Mouse (Mus musculus): ENCODE results near the gene Slc23a4. TPM values are rescaled to one million over a fixed set of nuclear protein-coding genes. Genes with fewer than 3 reads are reported as not detected.

Gene Slc23a4
- polyA plus RNA-seq, 1 experiment from 2014 or later: 3.4 TPM

DNA sequence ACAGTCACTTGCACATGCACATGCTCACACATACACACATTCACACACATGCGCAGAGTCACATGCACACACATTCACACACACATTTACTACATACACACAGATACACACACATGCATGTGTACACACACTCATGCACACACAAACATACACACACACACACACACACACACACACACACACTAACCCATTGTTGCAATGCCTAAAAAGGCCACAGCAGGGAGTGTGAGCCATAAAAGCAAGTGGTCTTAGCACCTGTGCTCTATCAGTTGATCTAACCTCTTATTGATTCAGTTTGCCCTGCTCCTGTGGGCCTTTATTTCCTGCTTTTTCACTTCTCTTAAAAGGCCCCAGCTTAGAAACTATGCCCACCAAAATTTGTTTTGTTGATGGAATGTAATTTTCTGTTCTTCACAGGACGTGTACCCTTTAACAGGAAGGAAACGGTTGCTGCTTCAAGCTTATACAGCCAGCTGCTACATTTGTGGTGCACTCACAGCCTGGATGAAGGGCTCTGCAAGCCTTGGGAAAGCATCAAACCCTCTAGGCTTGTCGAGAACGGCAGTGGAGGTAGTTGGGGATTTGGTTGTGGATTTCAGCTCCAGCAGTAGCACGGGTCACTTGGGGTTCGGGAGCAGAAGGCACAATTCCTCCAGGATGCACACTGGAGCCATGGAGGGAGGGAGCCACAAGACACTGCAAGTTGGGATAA lies 36.1 kb downstream of the Slc23a4 start:
- no peak overlapping the region for H3K27ac ChIP-seq (ENCODE audit: low read length)
- H3K4me2 ChIP-seq (replicated peaks; ENCODE audit: low read depth, low read length): no peak overlapping the region
- H3K9ac ChIP-seq (replicated peaks; ENCODE audit: low read depth, low read length): no peak overlapping the region
- no peaks in the 10 kb centered on the region for H3K4me1 ChIP-seq (ENCODE audit: control insufficient read depth, insufficient read depth, low read length)
- H3K36me3 ChIP-seq (ENCODE audit: control insufficient read depth, insufficient read depth, low read length): no peaks in the 10 kb centered on the region
- H3K27me3 ChIP-seq (ENCODE audit: control insufficient read depth, insufficient read depth, low read length): no peaks in the 10 kb centered on the region
- WGBS: 57% methylated on average over 7 of the region's 7 CpGs
- ATAC-seq (ENCODE audit: insufficient number of reproducible peaks, insufficient read depth, low FRiP score, low read depth): no peak
- H3K9me3 ChIP-seq (ENCODE audit: control insufficient read depth, low read depth, low read length): no peaks in the 10 kb centered on the region
- no peak overlapping the region for H3K4me3 ChIP-seq (ENCODE audit: low read depth, low read length)

- H3K4me3 ChIP-seq (ENCODE audit: low read depth, low read length): no peak overlapping the region
- H3K9me3 ChIP-seq (ENCODE audit: control insufficient read depth, low read depth, low read length): no peaks in the 10 kb centered on the region
- no peak overlapping the region for H3K9ac ChIP-seq (replicated peaks; ENCODE audit: low read depth, low read length)
- WGBS: 84% methylated on average over 7 of the region's 7 CpGs
- no peak for ATAC-seq (ENCODE audit: insufficient number of reproducible peaks, insufficient read depth, low FRiP score, low read depth)
- no peaks in the 10 kb centered on the region for H3K27me3 ChIP-seq (ENCODE audit: control insufficient read depth, insufficient read depth, low read length)
- no peaks in the 10 kb centered on the region for H3K4me1 ChIP-seq (ENCODE audit: control insufficient read depth, insufficient read depth, low read length)
- no peak overlapping the region for H3K4me2 ChIP-seq (replicated peaks; ENCODE audit: low read depth, low read length)
- no peaks in the 10 kb centered on the region for H3K36me3 ChIP-seq (ENCODE audit: control insufficient read depth, insufficient read depth, low read length)
- no peak overlapping the region for H3K27ac ChIP-seq (ENCODE audit: low read length)
Measured at GRCm38 (mm10) chr6:34951518-34951917, 36.7 kb downstream of the Slc23a4 start.

- ATAC-seq (ENCODE audit: insufficient number of reproducible peaks, insufficient read depth, low FRiP score, low read depth): no peak
- H3K4me2 ChIP-seq (replicated peaks; ENCODE audit: low read depth, low read length): peak overlapping the region; percentile 29
- no peak overlapping the region for H3K4me3 ChIP-seq (ENCODE audit: low read depth, low read length)
- H3K9ac ChIP-seq (replicated peaks; ENCODE audit: low read depth, low read length): no peak overlapping the region
- no peaks in the 10 kb centered on the region for H3K36me3 ChIP-seq (ENCODE audit: control insufficient read depth, insufficient read depth, low read length)
- H3K27ac ChIP-seq (ENCODE audit: low read length): no peak overlapping the region
- 21% methylated on average over 11 of the region's 11 CpGs for WGBS
- no peaks in the 10 kb centered on the region for H3K27me3 ChIP-seq (ENCODE audit: control insufficient read depth, insufficient read depth, low read length)
- H3K4me1 ChIP-seq (ENCODE audit: control insufficient read depth, insufficient read depth, low read length): no peaks in the 10 kb centered on the region
- H3K9me3 ChIP-seq (ENCODE audit: control insufficient read depth, low read depth, low read length): no peaks in the 10 kb centered on the region
Measured at GRCm38 (mm10) chr6:34948461-34948860, 39.7 kb downstream of the Slc23a4 start.

DNA sequence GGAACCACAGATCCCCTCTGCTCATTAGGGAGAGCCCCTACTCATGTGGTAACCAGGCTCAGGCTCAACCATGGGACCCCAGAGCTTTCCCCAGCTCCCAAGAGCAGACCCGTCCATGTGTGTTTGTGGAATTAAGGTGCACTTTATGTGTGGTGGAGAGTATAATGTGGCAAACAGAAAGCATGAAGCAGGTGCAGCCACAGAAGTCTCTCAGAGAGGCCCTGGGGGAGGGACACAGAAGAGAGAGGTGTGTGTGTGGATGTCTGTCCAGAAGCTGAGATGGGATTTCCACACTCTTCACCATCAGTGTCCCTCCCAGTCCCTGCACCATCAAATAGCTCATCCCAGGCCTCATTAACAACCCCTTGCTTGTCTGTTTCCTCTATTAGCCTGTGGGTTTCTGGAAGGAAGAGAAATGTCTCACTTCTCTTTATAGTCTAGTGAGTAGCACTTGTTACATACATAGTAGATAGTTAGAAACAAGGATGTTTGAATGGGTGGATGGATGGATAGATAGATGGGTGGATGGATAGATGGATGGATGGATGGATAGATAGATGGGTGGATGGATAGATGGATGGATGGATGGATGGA lies 41.6 kb downstream of the Slc23a4 start:
- no peak for ATAC-seq (ENCODE audit: insufficient number of reproducible peaks, insufficient read depth, low FRiP score, low read depth)
- no peak overlapping the region for H3K4me2 ChIP-seq (replicated peaks; ENCODE audit: low read depth, low read length)
- no peak overlapping the region for H3K9ac ChIP-seq (replicated peaks; ENCODE audit: low read depth, low read length)
- no peak overlapping the region for H3K27ac ChIP-seq (ENCODE audit: low read length)
- H3K27me3 ChIP-seq (ENCODE audit: control insufficient read depth, insufficient read depth, low read length): no peaks in the 10 kb centered on the region
- H3K4me3 ChIP-seq (ENCODE audit: low read depth, low read length): no peak overlapping the region
- H3K4me1 ChIP-seq (ENCODE audit: control insufficient read depth, insufficient read depth, low read length): no peaks in the 10 kb centered on the region
- H3K36me3 ChIP-seq (ENCODE audit: control insufficient read depth, insufficient read depth, low read length): no peaks in the 10 kb centered on the region
- no peaks in the 10 kb centered on the region for H3K9me3 ChIP-seq (ENCODE audit: control insufficient read depth, low read depth, low read length)
- 85% methylated on average over 1 of the region's 1 CpGs for WGBS

- 72% methylated on average over 5 of the region's 5 CpGs for WGBS
Measured at GRCm38 (mm10) chr6:34943499-34943898, 44.7 kb downstream of the Slc23a4 start.

DNA sequence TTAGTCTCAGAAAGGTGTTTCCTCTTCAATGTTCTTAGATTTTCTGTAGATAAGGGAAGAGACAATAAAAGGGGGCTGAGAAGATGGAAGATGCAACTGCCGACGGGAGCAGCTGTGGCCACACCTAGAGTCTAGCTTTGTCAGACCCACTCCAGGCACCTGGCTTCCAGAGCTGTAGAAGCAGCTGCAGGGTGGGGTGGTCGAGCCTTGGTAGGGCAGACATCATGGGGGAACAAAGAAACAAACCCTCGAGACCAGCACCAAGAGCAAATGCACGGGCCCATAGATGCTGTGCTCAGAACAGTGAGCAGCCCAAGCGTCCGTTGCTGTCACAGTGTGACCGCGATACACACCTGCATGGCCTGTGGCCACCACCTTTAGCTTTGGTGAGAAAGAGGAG lies 45.8 kb downstream of the Slc23a4 start:
- ATAC-seq (ENCODE audit: insufficient number of reproducible peaks, insufficient read depth, low FRiP score, low read depth): no peak
- Histone ChIP-seq H3K9me3 (ENCODE audit: control insufficient read depth, low read depth, low read length) (no peaks in the 10 kb centered on the region), H3K9ac (replicated peaks; ENCODE audit: low read depth, low read length) (no peak overlapping the region), H3K27ac (ENCODE audit: low read length) (no peak overlapping the region), H3K4me1 (ENCODE audit: control insufficient read depth, insufficient read depth, low read length) (no peaks in the 10 kb centered on the region), H3K27me3 (ENCODE audit: control insufficient read depth, insufficient read depth, low read length) (no peaks in the 10 kb centered on the region), H3K4me3 (ENCODE audit: low read depth, low read length) (no peak overlapping the region), H3K36me3 (ENCODE audit: control insufficient read depth, insufficient read depth, low read length) (no peaks in the 10 kb centered on the region), H3K4me2 (replicated peaks; ENCODE audit: low read depth, low read length) (no peak overlapping the region)
- 88% methylated on average over 9 of the region's 9 CpGs for WGBS

More at GRCm38 (mm10) chr6:34943499-34943898, 44.7 kb downstream of the Slc23a4 start:
- no peak overlapping the region for H3K4me3 ChIP-seq (ENCODE audit: low read depth, low read length)
- no peak for ATAC-seq (ENCODE audit: insufficient number of reproducible peaks, insufficient read depth, low FRiP score, low read depth)
- no peaks in the 10 kb centered on the region for H3K9me3 ChIP-seq (ENCODE audit: control insufficient read depth, low read depth, low read length)
- H3K36me3 ChIP-seq (ENCODE audit: control insufficient read depth, insufficient read depth, low read length): no peaks in the 10 kb centered on the region
- no peaks in the 10 kb centered on the region for H3K27me3 ChIP-seq (ENCODE audit: control insufficient read depth, insufficient read depth, low read length)
- no peaks in the 10 kb centered on the region for H3K4me1 ChIP-seq (ENCODE audit: control insufficient read depth, insufficient read depth, low read length)
- H3K27ac ChIP-seq (ENCODE audit: low read length): no peak overlapping the region
- H3K4me2 ChIP-seq (replicated peaks; ENCODE audit: low read depth, low read length): no peak overlapping the region
- no peak overlapping the region for H3K9ac ChIP-seq (replicated peaks; ENCODE audit: low read depth, low read length)

DNA sequence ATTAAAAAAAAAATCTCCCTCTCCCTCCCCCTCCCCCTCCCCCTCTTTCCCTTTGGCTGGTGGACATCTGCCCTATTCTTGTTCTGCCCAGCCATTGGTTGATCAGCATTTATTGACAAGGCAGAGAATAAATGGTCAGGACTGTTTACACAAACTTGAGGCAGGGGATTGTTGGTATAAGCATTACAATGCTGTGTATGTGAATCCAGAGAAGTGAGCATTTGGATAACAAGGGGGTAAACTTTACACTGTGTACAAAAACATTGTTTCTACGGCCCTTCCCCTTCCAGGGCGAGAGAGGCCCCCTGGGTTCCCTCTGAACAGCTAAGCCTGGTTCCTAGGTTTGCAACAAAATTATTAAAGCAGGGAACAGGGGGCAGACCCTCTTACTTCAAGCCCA lies 46.7 kb downstream of the Slc23a4 start:
- Histone ChIP-seq H3K4me3 (ENCODE audit: low read depth, low read length) (no peak overlapping the region), H3K36me3 (ENCODE audit: control insufficient read depth, insufficient read depth, low read length) (no peaks in the 10 kb centered on the region), H3K4me2 (replicated peaks; ENCODE audit: low read depth, low read length) (no peak overlapping the region), H3K27ac (ENCODE audit: low read length) (no peak overlapping the region), H3K9ac (replicated peaks; ENCODE audit: low read depth, low read length) (no peak overlapping the region), H3K9me3 (ENCODE audit: control insufficient read depth, low read depth, low read length) (no peaks in the 10 kb centered on the region), H3K4me1 (ENCODE audit: control insufficient read depth, insufficient read depth, low read length) (no peaks in the 10 kb centered on the region), H3K27me3 (ENCODE audit: control insufficient read depth, insufficient read depth, low read length) (no peaks in the 10 kb centered on the region)
- 68% methylated on average over 2 of the region's 2 CpGs for WGBS
- no peak for ATAC-seq (ENCODE audit: insufficient number of reproducible peaks, insufficient read depth, low FRiP score, low read depth)

GRCm38 (mm10) chr6:34939451-34939850 lies 48.8 kb downstream of the Slc23a4 start:
- no peaks in the 10 kb centered on the region for H3K36me3 ChIP-seq (ENCODE audit: control insufficient read depth, insufficient read depth, low read length)
- no peak overlapping the region for H3K27ac ChIP-seq (ENCODE audit: low read length)
- no peaks in the 10 kb centered on the region for H3K4me1 ChIP-seq (ENCODE audit: control insufficient read depth, insufficient read depth, low read length)
- no peak overlapping the region for H3K4me2 ChIP-seq (replicated peaks; ENCODE audit: low read depth, low read length)
- H3K9me3 ChIP-seq (ENCODE audit: control insufficient read depth, low read depth, low read length): no peaks in the 10 kb centered on the region
- H3K9ac ChIP-seq (replicated peaks; ENCODE audit: low read depth, low read length): no peak overlapping the region
- H3K4me3 ChIP-seq (ENCODE audit: low read depth, low read length): no peak overlapping the region
- ATAC-seq (ENCODE audit: insufficient number of reproducible peaks, insufficient read depth, low FRiP score, low read depth): no peak
- H3K27me3 ChIP-seq (ENCODE audit: control insufficient read depth, insufficient read depth, low read length): no peaks in the 10 kb centered on the region
- WGBS: 89% methylated on average over 8 of the region's 8 CpGs

- no peak for ATAC-seq (ENCODE audit: insufficient number of reproducible peaks, insufficient read depth, low FRiP score, low read depth)
- H3K9ac ChIP-seq (replicated peaks; ENCODE audit: low read depth, low read length): no peak overlapping the region
- 37% methylated on average over 4 of the region's 4 CpGs for WGBS
- no peak overlapping the region for H3K4me2 ChIP-seq (replicated peaks; ENCODE audit: low read depth, low read length)
- no peaks in the 10 kb centered on the region for H3K27me3 ChIP-seq (ENCODE audit: control insufficient read depth, insufficient read depth, low read length)
- no peak overlapping the region for H3K4me3 ChIP-seq (ENCODE audit: low read depth, low read length)
- no peaks in the 10 kb centered on the region for H3K36me3 ChIP-seq (ENCODE audit: control insufficient read depth, insufficient read depth, low read length)
- H3K4me1 ChIP-seq (ENCODE audit: control insufficient read depth, insufficient read depth, low read length): no peaks in the 10 kb centered on the region
- no peak overlapping the region for H3K27ac ChIP-seq (ENCODE audit: low read length)
- no peaks in the 10 kb centered on the region for H3K9me3 ChIP-seq (ENCODE audit: control insufficient read depth, low read depth, low read length)
Measured at GRCm38 (mm10) chr6:34938929-34939325, 49.3 kb downstream of the Slc23a4 start.

Measured in stomach, embryonic 14.5 days (tissue).